Mouse (Mus musculus) inflammation-experienced regulatory T-cells, adult 16 weeks (primary cell): ENCODE results near the gene Vmn2r66. TPM values are rescaled to one million over a fixed set of nuclear protein-coding genes. Genes with fewer than 3 reads are reported as not detected.

Source experiments
- polyA plus RNA-seq: library from polyadenylated mRNA; unstranded; fragments of 100-300 nt; shearing (Covaris generic); gene quantifications from one replicate; pipeline ENCODE4 v1.2.1, GENCODE M21; 2017

Gene Vmn2r66
- not detected for polyA plus RNA-seq

DNA sequence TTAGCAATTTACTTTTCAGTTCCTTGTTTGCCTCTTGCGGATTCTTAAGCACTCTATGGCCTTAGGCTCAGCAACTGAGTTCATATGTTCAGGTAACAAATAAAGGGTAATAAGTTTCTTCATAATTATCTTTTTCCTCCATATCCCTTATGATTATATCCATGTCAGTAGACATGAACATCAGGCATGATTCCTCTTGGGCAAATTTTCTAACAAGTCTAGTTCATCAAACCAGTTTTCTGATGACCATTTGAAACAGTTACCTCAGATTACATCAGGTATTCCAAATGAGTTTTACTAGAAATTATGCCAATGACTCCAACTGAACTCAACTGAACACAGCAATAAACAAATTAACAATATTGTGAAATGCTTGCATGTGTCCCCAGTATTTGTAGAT is at the start of gene Vmn2r66:
Vmn2r66 (minus strand) TSS at position 101 of the 400 bp plus-strand sequence.

DNA sequence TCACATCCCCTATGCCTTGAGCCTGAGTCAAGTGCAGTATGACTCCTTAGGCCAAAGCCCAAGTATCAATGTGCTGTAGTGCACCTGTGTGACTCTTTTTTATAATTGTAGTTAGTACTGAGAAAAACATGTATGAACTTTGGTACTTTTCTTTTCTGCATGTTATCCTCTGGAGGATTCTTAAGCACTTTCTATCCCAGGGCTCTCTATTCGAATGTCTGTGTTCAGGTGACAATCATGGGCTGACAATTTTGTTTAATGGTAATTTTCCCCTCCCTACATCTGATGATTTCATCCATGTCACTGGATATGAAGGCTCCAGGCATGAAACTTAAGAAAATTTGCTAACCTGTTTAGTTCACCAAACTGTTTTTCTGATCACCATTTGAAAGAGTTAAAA is 48.1 kb downstream of the Vmn2r66 start, which contains the start of gene Vmn2r65:
Vmn2r65 (minus strand) TSS at position 101 of the 400 bp plus-strand sequence.

Other genes starting within 250 kb of the Vmn2r66 start
- gene Olfr291, start 158.7 kb downstream of the Vmn2r66 start, polyA plus RNA-seq: not detected
- gene Vmn2r65, start 48.2 kb downstream of the Vmn2r66 start, polyA plus RNA-seq: not detected
- gene Vmn2r67, start 143.7 kb upstream of the Vmn2r66 start, polyA plus RNA-seq: not detected
- gene Vmn2r68, start 225.5 kb upstream of the Vmn2r66 start, polyA plus RNA-seq: not detected